Mouse (Mus musculus): Measurements from ENCODE around the gene Hscb.

The Hscb gene

DNA sequence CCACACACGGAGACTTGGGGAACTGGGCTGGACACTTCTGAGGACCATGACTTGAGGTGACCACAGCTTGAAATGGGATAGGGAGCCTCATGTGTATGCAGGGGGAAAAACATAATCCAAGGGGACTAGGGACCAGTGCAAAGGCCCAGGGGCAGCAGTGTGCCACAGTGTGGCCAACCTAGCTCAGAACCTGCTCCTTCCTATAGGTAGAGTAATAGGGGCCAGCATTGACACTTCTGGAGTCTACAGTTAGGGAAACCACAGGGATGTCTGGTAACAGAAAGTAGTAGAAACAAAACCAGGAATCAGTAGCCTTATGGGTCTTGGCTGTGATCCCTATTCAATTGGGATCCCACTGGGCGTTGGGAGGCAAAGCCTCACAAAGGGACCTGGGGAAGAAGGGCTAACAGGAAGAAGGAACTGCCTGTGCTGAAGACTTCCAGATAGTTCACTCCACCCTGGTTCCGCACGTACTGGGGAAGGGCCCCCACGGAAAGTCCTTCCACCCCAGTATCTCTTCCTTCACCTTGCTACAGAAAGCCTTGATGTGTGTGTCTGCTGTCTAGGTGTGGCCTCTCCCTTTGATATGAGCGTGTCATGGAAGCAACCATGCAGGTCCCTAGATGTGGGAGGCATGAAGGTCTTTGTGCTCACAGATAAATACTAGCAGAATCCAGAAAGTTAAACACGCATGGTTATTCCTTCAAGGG, 57.9 kb downstream of the Hscb start:
- in situ Hi-C loops (cut with MboI, MseI), result no loop called here

DNA sequence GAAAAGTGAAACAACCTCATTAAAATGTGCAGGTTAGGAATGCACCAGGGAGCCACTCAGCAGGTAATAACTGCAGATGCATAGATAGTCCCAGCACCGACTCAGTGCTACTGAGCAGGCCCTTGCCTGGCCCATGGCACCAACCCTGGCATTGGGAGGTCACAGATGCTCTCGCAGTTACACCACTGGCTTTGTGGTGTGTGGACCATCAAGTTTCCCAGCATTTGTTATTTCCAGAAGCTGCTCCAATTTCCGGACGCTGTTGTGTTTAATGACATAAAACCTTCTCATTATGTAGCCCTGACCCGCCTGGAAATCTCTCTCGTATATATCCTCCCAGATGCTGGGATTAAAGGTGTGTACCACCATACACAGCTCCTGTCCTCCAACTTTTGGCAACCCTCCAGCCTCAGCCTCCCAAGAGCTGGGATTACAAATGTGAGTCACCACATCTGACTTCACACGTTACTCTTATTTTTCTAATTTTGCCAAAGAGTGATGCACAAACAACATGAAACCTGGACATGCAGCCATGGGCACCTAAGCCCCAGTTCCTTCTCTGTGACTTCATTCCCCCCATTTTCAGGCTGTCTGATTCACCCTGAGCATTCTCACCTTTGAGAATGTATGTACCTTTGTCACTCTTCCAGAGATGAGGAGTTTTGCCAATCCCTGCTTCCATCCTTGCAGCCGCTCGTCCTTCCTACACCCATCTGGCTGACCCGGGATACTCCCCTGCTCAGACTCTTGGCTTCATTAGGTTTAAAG, 58.6 kb downstream of the Hscb start:
- in situ Hi-C loops (cut with MboI, MseI), result no loop called here

DNA sequence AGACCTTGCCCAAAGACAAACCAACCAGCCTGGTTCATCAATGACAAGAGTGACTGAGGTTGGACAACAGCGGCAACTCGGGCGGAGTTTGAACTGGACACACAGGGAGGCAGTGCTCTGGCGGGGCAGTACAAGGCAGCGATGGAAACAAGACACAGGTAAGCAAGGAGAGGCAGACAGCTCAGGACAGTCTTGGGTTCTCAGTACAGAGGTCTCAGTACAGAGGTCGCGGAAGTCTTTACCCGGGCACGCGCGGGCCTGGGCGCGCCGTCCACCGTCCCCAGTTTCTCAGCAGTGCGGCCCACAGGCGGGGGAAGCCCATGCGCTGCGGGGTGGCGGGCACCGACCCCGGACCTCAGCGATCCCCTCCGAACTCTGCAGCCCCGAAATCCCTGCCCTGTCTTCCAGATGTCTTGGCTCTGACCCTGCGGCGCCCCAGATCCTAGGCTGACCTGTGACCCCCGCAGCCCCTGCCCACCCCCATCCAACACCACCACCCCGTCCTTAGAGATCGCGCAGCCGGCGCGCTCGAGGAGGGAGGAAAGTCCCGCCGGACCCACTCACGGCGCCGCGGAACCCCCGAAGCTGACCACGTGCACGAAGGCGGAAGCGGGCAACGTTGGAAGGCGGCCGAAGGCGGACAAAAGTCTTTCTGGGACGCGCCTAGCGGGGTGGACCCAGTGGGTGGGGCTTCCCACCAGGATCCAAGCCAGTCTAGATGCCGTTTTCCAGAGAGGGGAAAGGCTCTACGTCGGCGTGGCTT, 59.4 kb downstream of the Hscb start, which contains the start of gene Pus1:
Gene Pus1, minus strand, starts transcription at position 662 of the 763 bp plus-strand sequence.
- in situ Hi-C loops (cut with MboI, MseI), result no loop called here

DNA sequence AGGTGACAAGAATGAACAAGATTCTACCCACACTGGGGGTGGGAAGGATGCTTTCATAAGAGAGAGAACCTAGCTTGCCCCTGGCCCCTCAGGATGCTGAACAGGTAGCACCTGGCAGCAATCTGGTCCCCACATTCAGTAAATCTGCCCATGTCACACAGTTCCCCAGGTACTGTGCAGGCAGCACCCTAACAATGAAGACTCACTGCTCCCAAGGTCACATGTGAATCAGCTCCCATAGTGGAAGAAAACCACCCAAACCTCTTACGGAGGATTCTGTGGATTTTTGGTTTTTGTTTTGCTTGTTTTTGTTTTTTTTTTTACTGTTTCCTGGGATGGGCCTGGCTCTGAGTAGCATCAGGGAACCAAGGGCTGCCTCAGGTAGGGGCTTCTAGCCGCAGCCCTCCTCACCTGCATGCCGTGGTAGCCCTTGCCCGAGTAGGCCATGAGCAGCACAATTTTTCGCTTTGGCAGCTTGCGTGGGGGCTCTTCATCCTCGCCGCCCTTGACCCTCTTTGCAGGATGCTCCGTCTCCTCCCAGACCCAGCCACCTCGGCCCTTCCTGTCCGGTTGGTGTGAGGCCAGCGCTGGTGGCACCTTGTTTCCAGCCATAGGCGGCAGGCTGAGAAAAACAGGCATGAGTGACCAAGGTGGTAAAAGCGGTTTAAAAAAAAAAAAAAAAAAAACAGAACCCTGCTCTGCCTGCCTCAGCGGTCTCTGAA, 60.1 kb downstream of the Hscb start:
- in situ Hi-C loops (cut with MboI, MseI), result no loop called here

All from T-helper 2 cell (primary cell).